Mouse (Mus musculus): ENCODE data around the gene Ptpn23. TPM values are rescaled to one million over a fixed set of nuclear protein-coding genes. Genes with fewer than 3 reads are reported as not detected.

Gene Ptpn23
- total and polyA plus RNA-seq, 2 experiments from 2014 or later, result 6.7 to 7.3 TPM

DNA sequence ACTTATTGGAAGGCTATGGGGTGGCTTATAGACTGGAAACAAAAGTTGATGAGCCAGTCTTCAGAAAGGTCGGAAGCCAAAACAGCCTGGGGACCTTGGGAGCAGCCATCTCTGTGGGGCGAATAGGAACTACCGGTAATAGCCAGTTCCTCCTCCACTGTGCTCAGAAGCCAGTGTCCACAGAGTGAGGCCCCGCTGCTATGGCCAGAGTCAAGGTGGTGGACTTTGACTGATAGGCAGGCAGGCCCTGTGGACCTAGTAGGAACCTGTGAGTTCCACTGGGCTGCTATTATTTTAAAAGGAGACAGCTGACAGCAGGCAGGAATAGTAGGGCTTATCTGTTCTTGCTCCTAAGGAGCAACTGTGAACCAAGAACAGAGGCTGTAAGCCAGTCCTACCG lies 57.4 kb downstream of the Ptpn23 start:
- Histone ChIP-seq H3K9me3 (replicated peaks; ENCODE audit: control insufficient read depth, low read length) (no peaks in the 10 kb centered on the region), H3K9ac (replicated peaks; ENCODE audit: low read depth, low read length) (no peak overlapping the region), H3K4me1 (ENCODE audit: control insufficient read depth, insufficient read depth) (no peaks in the 10 kb centered on the region), H3K27ac (ENCODE audit: low read depth) (no peak overlapping the region), H3K36me3 (replicated peaks; ENCODE audit: control insufficient read depth, insufficient read depth, low read length) (no peaks in the 10 kb centered on the region), H3K4me3 (ENCODE audit: low read depth, low read length) (no peak overlapping the region), H3K4me2 (ENCODE audit: low read depth, low read length) (no peak overlapping the region), H3K27me3 (ENCODE audit: control insufficient read depth, insufficient read depth, low read length) (no peaks in the 10 kb centered on the region)
- 81% methylated on average over 5 of the region's 5 CpGs for WGBS
- ATAC-seq (ENCODE audit: insufficient read depth, low read depth), result no peak
- TF ChIP-seq CTCF (IDR thresholded peaks at IDR 0.05; ENCODE audit: low read depth), result no peak
- TF ChIP-seq EP300 (IDR thresholded peaks at IDR 0.05; ENCODE audit: low read depth), result no peak
- DNase-seq (ENCODE audit: low spot score), result no peak

DNA sequence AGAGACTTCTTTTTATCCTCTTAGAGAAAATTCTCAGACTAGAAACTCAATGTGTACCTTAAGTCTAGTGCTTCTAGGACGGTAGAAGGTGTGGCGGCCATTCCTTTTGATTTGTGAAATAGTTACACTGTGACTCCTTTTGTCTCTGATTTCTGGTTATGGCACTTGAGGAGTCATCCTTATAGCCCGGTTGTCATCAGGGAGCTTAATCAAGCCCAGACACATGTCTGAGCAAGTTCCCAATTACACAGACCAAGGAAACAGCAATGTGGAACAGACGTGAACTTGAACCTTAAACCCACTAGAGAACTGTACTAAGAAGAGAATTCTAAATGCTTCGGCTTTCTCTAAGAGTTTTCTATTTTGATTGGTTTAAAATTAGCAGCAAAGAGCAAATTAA lies 57.8 kb downstream of the Ptpn23 start:
- no peak overlapping the region for H3K9ac ChIP-seq (replicated peaks; ENCODE audit: low read depth, low read length)
- no peak overlapping the region for H3K4me3 ChIP-seq (ENCODE audit: low read depth, low read length)
- ATAC-seq (ENCODE audit: insufficient read depth, low read depth) (no peak), DNase-seq (ENCODE audit: low spot score) (no peak)
- no peak overlapping the region for H3K27ac ChIP-seq (ENCODE audit: low read depth)
- H3K4me1 ChIP-seq (ENCODE audit: control insufficient read depth, insufficient read depth), result no peaks in the 10 kb centered on the region
- TF ChIP-seq EP300 (IDR thresholded peaks at IDR 0.05; ENCODE audit: low read depth) (no peak), CTCF (IDR thresholded peaks at IDR 0.05; ENCODE audit: low read depth) (no peak)
- no peaks in the 10 kb centered on the region for H3K36me3 ChIP-seq (replicated peaks; ENCODE audit: control insufficient read depth, insufficient read depth, low read length)
- 87% methylated on average over 5 of the region's 5 CpGs for WGBS
- no peaks in the 10 kb centered on the region for H3K27me3 ChIP-seq (ENCODE audit: control insufficient read depth, insufficient read depth, low read length)
- H3K4me2 ChIP-seq (ENCODE audit: low read depth, low read length), result no peak overlapping the region
- H3K9me3 ChIP-seq (replicated peaks; ENCODE audit: control insufficient read depth, low read length), result no peaks in the 10 kb centered on the region

DNA sequence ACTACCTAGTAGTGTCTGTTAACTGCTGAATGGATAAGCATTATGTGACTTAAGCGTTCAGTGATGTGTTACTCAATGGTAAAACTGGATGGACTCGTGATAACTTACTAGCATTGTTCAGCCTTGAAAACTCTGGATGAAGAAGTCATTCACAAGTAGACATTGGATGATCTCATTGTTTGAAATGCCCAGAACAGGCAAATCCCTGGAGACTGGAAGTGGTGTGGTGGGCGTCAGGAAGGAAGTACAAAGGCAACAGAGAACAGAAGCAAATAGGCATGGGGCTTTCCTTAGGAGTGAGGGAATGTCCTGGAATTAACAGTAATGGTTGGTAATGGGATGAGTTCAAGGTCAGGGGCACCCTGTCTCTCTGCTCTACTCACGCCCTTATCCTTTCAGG lies 59.1 kb downstream of the Ptpn23 start:
- Histone ChIP-seq H3K27ac (ENCODE audit: low read depth) (no peak overlapping the region), H3K36me3 (replicated peaks; ENCODE audit: control insufficient read depth, insufficient read depth, low read length) (no peaks in the 10 kb centered on the region), H3K27me3 (ENCODE audit: control insufficient read depth, insufficient read depth, low read length) (no peaks in the 10 kb centered on the region), H3K9me3 (replicated peaks; ENCODE audit: control insufficient read depth, low read length) (no peaks in the 10 kb centered on the region), H3K4me3 (ENCODE audit: low read depth, low read length) (no peak overlapping the region), H3K9ac (replicated peaks; ENCODE audit: low read depth, low read length) (no peak overlapping the region), H3K4me1 (ENCODE audit: control insufficient read depth, insufficient read depth) (no peaks in the 10 kb centered on the region), H3K4me2 (ENCODE audit: low read depth, low read length) (no peak overlapping the region)
- no peak for ATAC-seq (ENCODE audit: insufficient read depth, low read depth)
- DNase-seq (ENCODE audit: low spot score), result peak; percentile 36
- 57% methylated on average over 4 of the region's 4 CpGs for WGBS
- TF ChIP-seq EP300 (IDR thresholded peaks at IDR 0.05; ENCODE audit: low read depth) (no peak), CTCF (IDR thresholded peaks at IDR 0.05; ENCODE audit: low read depth) (no peak)

DNA sequence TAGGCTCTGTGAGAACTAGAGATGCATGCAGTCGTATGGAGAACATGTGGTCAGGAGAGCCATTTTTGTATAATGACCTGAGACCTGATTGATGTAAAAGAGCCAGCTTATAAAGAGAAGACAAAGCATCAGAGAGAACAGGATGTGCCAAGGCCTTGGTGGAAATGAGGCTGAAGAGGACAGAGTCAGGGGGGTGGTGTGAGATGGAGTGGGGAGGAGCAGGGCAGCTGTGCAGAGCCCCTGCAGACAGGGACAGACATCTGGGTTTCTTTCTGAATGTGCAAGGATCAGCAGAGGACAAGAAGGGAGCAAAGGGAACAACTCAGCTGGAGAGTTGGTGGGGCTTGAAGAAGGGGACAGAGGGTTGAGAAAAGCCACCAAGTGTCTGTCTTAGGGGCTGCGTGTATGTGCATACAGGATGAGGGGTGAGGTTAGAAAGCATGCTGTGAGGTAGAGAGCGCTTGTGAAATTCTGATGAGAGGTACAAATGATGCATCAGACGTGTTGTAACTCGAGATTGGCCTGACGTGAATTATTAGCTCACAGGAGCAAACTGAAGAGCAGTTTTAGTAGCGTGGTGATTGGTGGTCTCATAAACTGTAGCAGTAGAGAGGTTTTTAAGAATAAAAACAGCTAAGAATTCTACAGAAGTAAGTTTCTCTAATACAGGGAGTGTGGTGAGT lies 62.8 kb downstream of the Ptpn23 start:
- Histone ChIP-seq H3K9me3 (replicated peaks; ENCODE audit: control insufficient read depth, low read length) (no peaks in the 10 kb centered on the region), H3K4me3 (ENCODE audit: low read depth, low read length) (no peak overlapping the region), H3K27ac (ENCODE audit: low read depth) (no peak overlapping the region), H3K9ac (replicated peaks; ENCODE audit: low read depth, low read length) (no peak overlapping the region), H3K4me1 (ENCODE audit: control insufficient read depth, insufficient read depth) (no peaks in the 10 kb centered on the region), H3K27me3 (ENCODE audit: control insufficient read depth, insufficient read depth, low read length) (no peaks in the 10 kb centered on the region), H3K4me2 (ENCODE audit: low read depth, low read length) (no peak overlapping the region), H3K36me3 (replicated peaks; ENCODE audit: control insufficient read depth, insufficient read depth, low read length) (no peaks in the 10 kb centered on the region)
- 72% methylated on average over 7 of the region's 7 CpGs for WGBS
- DNase-seq (ENCODE audit: low spot score) (no peak), ATAC-seq (ENCODE audit: insufficient read depth, low read depth) (no peak)
- TF ChIP-seq EP300 (IDR thresholded peaks at IDR 0.05; ENCODE audit: low read depth) (no peak), CTCF (IDR thresholded peaks at IDR 0.05; ENCODE audit: low read depth) (no peak)

DNA sequence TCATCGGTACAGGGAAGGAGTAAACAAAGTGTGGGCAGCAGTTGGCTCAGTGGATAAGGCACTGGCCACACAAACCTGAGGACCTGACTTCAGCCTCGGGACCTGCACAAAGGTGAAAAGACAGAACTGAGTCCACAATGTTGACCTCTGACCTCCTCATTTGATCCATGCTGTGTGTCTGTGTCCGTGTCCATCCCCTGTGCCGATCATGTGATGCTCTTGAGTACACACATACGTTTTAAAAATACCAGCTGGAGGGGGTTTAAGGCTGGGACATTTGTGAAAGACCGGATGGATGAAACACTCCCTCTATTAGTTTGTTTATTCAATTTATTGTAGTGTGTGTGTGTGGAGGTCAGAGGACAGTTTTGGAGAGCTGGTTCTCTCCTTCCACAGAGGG lies 64.2 kb downstream of the Ptpn23 start:
- 77% methylated on average over 6 of the region's 6 CpGs for WGBS
- TF ChIP-seq EP300 (IDR thresholded peaks at IDR 0.05; ENCODE audit: low read depth) (no peak), CTCF (IDR thresholded peaks at IDR 0.05; ENCODE audit: low read depth) (no peak)
- no peak overlapping the region for H3K4me3 ChIP-seq (ENCODE audit: low read depth, low read length)
- H3K4me2 ChIP-seq (ENCODE audit: low read depth, low read length), result no peak overlapping the region
- no peaks in the 10 kb centered on the region for H3K36me3 ChIP-seq (replicated peaks; ENCODE audit: control insufficient read depth, insufficient read depth, low read length)
- H3K9me3 ChIP-seq (replicated peaks; ENCODE audit: control insufficient read depth, low read length), result no peaks in the 10 kb centered on the region
- DNase-seq (ENCODE audit: low spot score) (no peak), ATAC-seq (ENCODE audit: insufficient read depth, low read depth) (no peak)
- 0 out of 2 replicates have a peak, but pooled peaks cover under 1% of the 10 kb centered on the region for H3K4me1 ChIP-seq (ENCODE audit: control insufficient read depth, insufficient read depth)
- no peaks in the 10 kb centered on the region for H3K27me3 ChIP-seq (ENCODE audit: control insufficient read depth, insufficient read depth, low read length)
- H3K9ac ChIP-seq (replicated peaks; ENCODE audit: low read depth, low read length), result no peak overlapping the region
- H3K27ac ChIP-seq (ENCODE audit: low read depth), result no peak overlapping the region

DNA sequence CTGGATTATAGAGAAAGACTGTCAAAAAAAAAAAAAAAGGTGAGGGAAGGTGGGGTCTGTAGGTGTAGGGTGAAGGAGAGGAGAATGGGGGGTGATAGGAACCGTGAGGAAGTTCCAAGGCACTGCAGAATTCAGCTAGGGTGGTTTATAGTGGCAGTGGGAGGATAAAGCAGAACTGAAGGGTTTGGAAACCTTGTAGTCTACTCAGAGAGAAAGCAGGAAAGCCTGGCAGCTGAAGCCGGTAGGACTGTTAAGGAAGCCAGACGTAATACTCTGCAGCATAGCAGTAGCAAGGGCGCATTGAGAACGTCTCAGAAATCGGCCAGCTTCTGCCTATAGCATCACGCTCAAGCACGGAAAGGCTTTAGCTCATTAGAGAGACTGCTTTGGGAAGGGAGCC lies 66.0 kb downstream of the Ptpn23 start:
- Histone ChIP-seq H3K4me2 (ENCODE audit: low read depth, low read length) (no peak overlapping the region), H3K27ac (ENCODE audit: low read depth) (no peak overlapping the region), H3K9me3 (replicated peaks; ENCODE audit: control insufficient read depth, low read length) (no peaks in the 10 kb centered on the region), H3K36me3 (replicated peaks; ENCODE audit: control insufficient read depth, insufficient read depth, low read length) (no peaks in the 10 kb centered on the region), H3K27me3 (ENCODE audit: control insufficient read depth, insufficient read depth, low read length) (no peaks in the 10 kb centered on the region), H3K4me3 (ENCODE audit: low read depth, low read length) (no peak overlapping the region), H3K4me1 (ENCODE audit: control insufficient read depth, insufficient read depth) (0 out of 2 replicates have a peak, but pooled peaks cover 3% of the 10 kb centered on the region), H3K9ac (replicated peaks; ENCODE audit: low read depth, low read length) (no peak overlapping the region)
- TF ChIP-seq EP300 (IDR thresholded peaks at IDR 0.05; ENCODE audit: low read depth) (no peak), CTCF (IDR thresholded peaks at IDR 0.05; ENCODE audit: low read depth) (no peak)
- 77% methylated on average over 8 of the region's 8 CpGs for WGBS
- DNase-seq (ENCODE audit: low spot score), result no peak
- no peak for ATAC-seq (ENCODE audit: insufficient read depth, low read depth)

Data from heart, postnatal 0 days (tissue).